Mouse (Mus musculus): Measurements from ENCODE around the gene Olfr194. TPM values are rescaled to one million over a fixed set of nuclear protein-coding genes. Genes with fewer than 3 reads are reported as not detected.
"Not testable (repeated sequence)": the region's sequence is repeated elsewhere in the genome, so short reads cannot be mapped to it uniquely, and the experiment has no call there.

The Olfr194 gene
- polyA plus RNA-seq, 1 experiment: 0.15 TPM

GRCm38 (mm10) chr16:59105312-59105711 lies 15.6 kb downstream of the Olfr194 start:
- TF ChIP-seq CTCF (IDR thresholded peaks at IDR 0.05; ENCODE audit: control insufficient read depth, insufficient read depth, insufficient replicate concordance, low read depth, low read length) (no peak), POLR2A (IDR thresholded peaks at IDR 0.05; ENCODE audit: control insufficient read depth, low read depth, low read length) (no peak)
- no peak overlapping the region for H3K27ac ChIP-seq (ENCODE audit: control insufficient read depth, insufficient read depth, low read depth, low read length)
- no peaks in the 10 kb centered on the region for H3K36me3 ChIP-seq (ENCODE audit: control insufficient read depth, insufficient read depth, low read length)
- no peak overlapping the region for H3K4me3 ChIP-seq (ENCODE audit: control insufficient read depth, low read depth, low read length)
- H3K27me3 ChIP-seq (ENCODE audit: control insufficient read depth, insufficient read depth, low read length): no peaks in the 10 kb centered on the region
- H3K4me1 ChIP-seq (ENCODE audit: control insufficient read depth, insufficient read depth, low read length): no peaks in the 10 kb centered on the region

DNA sequence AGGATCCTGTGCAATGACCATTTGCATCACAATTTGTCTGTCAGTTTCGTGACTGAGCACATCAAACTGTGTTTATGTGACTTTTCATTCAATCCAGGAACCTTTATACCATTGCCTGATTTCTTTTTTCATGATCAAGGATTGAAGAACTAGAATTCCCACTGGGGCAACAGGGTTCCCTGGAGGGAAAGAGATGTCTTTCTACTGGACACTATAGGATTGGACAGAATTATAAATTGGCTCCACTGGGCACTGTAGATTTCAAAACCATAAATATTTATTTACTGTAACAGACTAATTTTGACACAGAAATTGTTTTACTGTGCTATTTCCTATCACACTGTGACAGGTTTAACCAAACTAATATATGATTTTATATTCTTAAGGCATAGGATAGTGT lies 31.1 kb downstream of the Olfr194 start, which contains the start of gene Olfr191:
Gene Olfr191, minus strand, starts transcription at position 101 of the 400 bp plus-strand sequence.
- H3K27me3 ChIP-seq (ENCODE audit: control insufficient read depth, insufficient read depth, low read length); H3K36me3 ChIP-seq (ENCODE audit: control insufficient read depth, insufficient read depth, low read length); H3K4me1 ChIP-seq (ENCODE audit: control insufficient read depth, insufficient read depth, low read length); H3K4me3 ChIP-seq (ENCODE audit: control insufficient read depth, low read depth, low read length); H3K27ac ChIP-seq (ENCODE audit: control insufficient read depth, insufficient read depth, low read depth, low read length): not testable (repeated sequence)

DNA sequence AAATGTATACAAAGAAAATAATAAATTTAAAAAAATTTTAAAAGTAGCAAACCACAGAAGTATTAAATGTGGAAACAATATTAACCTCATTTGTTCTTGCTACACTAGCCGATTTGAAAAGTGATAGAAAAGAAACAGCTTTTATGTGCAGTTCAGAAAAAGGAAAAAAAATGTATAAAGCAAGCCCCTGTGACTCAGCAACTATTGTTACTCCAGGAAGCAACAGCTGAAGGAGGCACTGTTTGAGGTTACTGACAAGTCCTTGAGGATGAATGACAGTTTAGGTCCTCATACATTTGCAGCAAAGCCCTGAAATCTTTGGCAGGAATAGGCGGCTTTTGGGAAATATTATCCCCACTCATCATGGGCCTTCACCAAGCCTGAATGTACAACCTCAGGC lies 39.8 kb downstream of the Olfr194 start:
- not testable (repeated sequence) for H3K27me3 ChIP-seq (ENCODE audit: control insufficient read depth, insufficient read depth, low read length); H3K27ac ChIP-seq (ENCODE audit: control insufficient read depth, insufficient read depth, low read depth, low read length); H3K4me1 ChIP-seq (ENCODE audit: control insufficient read depth, insufficient read depth, low read length); H3K4me3 ChIP-seq (ENCODE audit: control insufficient read depth, low read depth, low read length); H3K36me3 ChIP-seq (ENCODE audit: control insufficient read depth, insufficient read depth, low read length)

DNA sequence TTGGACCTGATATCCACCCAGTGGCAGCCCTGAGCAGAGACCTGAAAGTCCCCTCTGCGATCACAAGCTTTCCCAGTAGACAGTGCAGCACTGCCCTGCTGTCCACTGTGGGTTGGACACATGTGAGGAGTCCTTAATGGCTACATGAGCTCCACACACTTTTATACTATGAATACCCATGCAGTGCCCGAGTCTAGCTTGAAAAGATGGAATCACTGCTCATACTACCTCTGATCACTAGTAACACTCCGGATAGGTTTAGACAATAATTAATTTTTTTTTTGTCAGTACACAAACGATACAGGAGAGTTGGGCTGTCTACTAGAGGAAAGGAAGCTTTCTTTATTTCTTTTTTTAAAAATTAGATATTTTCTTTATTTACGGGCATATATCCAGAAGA lies 43.0 kb downstream of the Olfr194 start, which contains the start of gene Olfr190:
Gene Olfr190, minus strand, starts transcription at position 101 of the 400 bp plus-strand sequence.
- TF ChIP-seq CTCF (IDR thresholded peaks at IDR 0.05; ENCODE audit: control insufficient read depth, insufficient read depth, insufficient replicate concordance, low read depth, low read length): no peak
- no peak for TF ChIP-seq POLR2A (IDR thresholded peaks at IDR 0.05; ENCODE audit: control insufficient read depth, low read depth, low read length)
- no peak within 1 kb of the TSS for H3K4me3 ChIP-seq (ENCODE audit: control insufficient read depth, low read depth, low read length)
- H3K27ac ChIP-seq (ENCODE audit: control insufficient read depth, insufficient read depth, low read depth, low read length): no peak within 1 kb of the TSS

DNA sequence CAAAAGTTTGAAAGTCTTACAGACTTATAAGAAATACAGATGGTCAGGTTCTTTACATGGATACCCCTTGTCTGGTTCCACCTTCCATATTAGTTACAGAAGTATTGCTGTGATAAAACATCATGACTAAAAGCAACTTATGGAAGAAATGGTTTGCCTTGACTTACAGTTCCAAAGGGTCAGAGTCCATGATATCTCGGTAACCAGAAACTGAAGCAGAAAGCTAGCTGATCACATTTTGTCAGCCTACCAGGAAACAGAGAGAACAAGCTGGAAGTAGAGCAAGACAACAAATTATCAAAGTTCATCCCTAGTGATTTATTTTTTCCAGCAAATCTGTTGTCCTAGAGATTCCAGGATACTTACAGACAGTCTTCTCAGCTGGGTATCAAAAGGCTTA lies 47.3 kb downstream of the Olfr194 start:
- TF ChIP-seq CTCF (IDR thresholded peaks at IDR 0.05; ENCODE audit: control insufficient read depth, insufficient read depth, insufficient replicate concordance, low read depth, low read length) (no peak), POLR2A (IDR thresholded peaks at IDR 0.05; ENCODE audit: control insufficient read depth, low read depth, low read length) (no peak)
- no peaks in the 10 kb centered on the region for H3K36me3 ChIP-seq (ENCODE audit: control insufficient read depth, insufficient read depth, low read length)

More for the DNA sequence above, 43.0 kb downstream of the Olfr194 start, which contains the start of gene Olfr190:
- Histone ChIP-seq H3K36me3 (ENCODE audit: control insufficient read depth, insufficient read depth, low read length) (no peaks in the 10 kb centered on the region), H3K27me3 (ENCODE audit: control insufficient read depth, insufficient read depth, low read length) (no peaks in the 10 kb centered on the region), H3K4me1 (ENCODE audit: control insufficient read depth, insufficient read depth, low read length) (no peaks in the 10 kb centered on the region)

GRCm38 (mm10) chr16:59071755-59072154 lies 49.1 kb downstream of the Olfr194 start:
- H3K36me3 ChIP-seq (ENCODE audit: control insufficient read depth, insufficient read depth, low read length): no peaks in the 10 kb centered on the region
- TF ChIP-seq CTCF (IDR thresholded peaks at IDR 0.05; ENCODE audit: control insufficient read depth, insufficient read depth, insufficient replicate concordance, low read depth, low read length): no peak
- TF ChIP-seq POLR2A (IDR thresholded peaks at IDR 0.05; ENCODE audit: control insufficient read depth, low read depth, low read length): no peak
- no peaks in the 10 kb centered on the region for H3K27me3 ChIP-seq (ENCODE audit: control insufficient read depth, insufficient read depth, low read length)
- no peak overlapping the region for H3K4me3 ChIP-seq (ENCODE audit: control insufficient read depth, low read depth, low read length)
- H3K4me1 ChIP-seq (ENCODE audit: control insufficient read depth, insufficient read depth, low read length): no peaks in the 10 kb centered on the region
- H3K27ac ChIP-seq (ENCODE audit: control insufficient read depth, insufficient read depth, low read depth, low read length): no peak overlapping the region

More for the DNA sequence above, 47.3 kb downstream of the Olfr194 start:
- no peak overlapping the region for H3K27ac ChIP-seq (ENCODE audit: control insufficient read depth, insufficient read depth, low read depth, low read length)
- H3K4me1 ChIP-seq (ENCODE audit: control insufficient read depth, insufficient read depth, low read length): no peaks in the 10 kb centered on the region
- H3K27me3 ChIP-seq (ENCODE audit: control insufficient read depth, insufficient read depth, low read length): no peaks in the 10 kb centered on the region
- H3K4me3 ChIP-seq (ENCODE audit: control insufficient read depth, low read depth, low read length): no peak overlapping the region

Other genes starting within 250 kb of the Olfr194 start
- not detected in 2 replicates for gene Olfr177, start 246.3 kb downstream of the Olfr194 start, polyA plus RNA-seq (2012; rRNA removed)
- not detected in 2 replicates for gene Olfr178, start 229.0 kb downstream of the Olfr194 start, polyA plus RNA-seq (2012; rRNA removed)
- gene Olfr181, start 192.3 kb downstream of the Olfr194 start, polyA plus RNA-seq (2012; rRNA removed): 0.28 and 0.83 TPM in 2 replicates
- gene Olfr180, start 191.7 kb downstream of the Olfr194 start, polyA plus RNA-seq (2012; rRNA removed): 0.27 and 0.34 TPM in 2 replicates
- gene Olfr183, start 125.7 kb downstream of the Olfr194 start, polyA plus RNA-seq (2012; rRNA removed): 0.22 and 0.28 TPM in 2 replicates
- gene Olfr186, start 90.8 kb downstream of the Olfr194 start, polyA plus RNA-seq (2012; rRNA removed): not detected in 2 replicates
- not detected in 2 replicates for gene Olfr187, start 81.3 kb downstream of the Olfr194 start, polyA plus RNA-seq (2012; rRNA removed)
- not detected in 2 replicates for gene Olfr190, start 43.1 kb downstream of the Olfr194 start, polyA plus RNA-seq (2012; rRNA removed)
- not detected in 2 replicates for gene Olfr191, start 31.2 kb downstream of the Olfr194 start, polyA plus RNA-seq (2012; rRNA removed)
- gene Olfr193, start 9.2 kb downstream of the Olfr194 start, polyA plus RNA-seq (2012; rRNA removed): not detected in 2 replicates
- not detected in 2 replicates for gene Olfr195, start 26.0 kb upstream of the Olfr194 start, polyA plus RNA-seq (2012; rRNA removed)
- gene Olfr196, start 49.4 kb upstream of the Olfr194 start, polyA plus RNA-seq (2012; rRNA removed): not detected in 2 replicates
- not detected in 2 replicates for gene Olfr198, start 82.5 kb upstream of the Olfr194 start, polyA plus RNA-seq (2012; rRNA removed)
- gene Olfr199, start 98.7 kb upstream of the Olfr194 start, polyA plus RNA-seq (2012; rRNA removed): 1.3 and 1.4 TPM in 2 replicates
- gene Olfr201, start 151.6 kb upstream of the Olfr194 start, polyA plus RNA-seq (2012; rRNA removed): not detected in 2 replicates
- not detected in 2 replicates for gene Olfr202, start 165.7 kb upstream of the Olfr194 start, polyA plus RNA-seq (2012; rRNA removed)
- gene Olfr203, start 177.8 kb upstream of the Olfr194 start, polyA plus RNA-seq (2012; rRNA removed): not detected in 2 replicates
- gene Olfr204, start 197.2 kb upstream of the Olfr194 start, polyA plus RNA-seq (2012; rRNA removed): not detected in 2 replicates
- not detected in 2 replicates for gene Olfr205, start 210.1 kb upstream of the Olfr194 start, polyA plus RNA-seq (2012; rRNA removed)
- gene Olfr206, start 228.2 kb upstream of the Olfr194 start, polyA plus RNA-seq (2012; rRNA removed): not detected in 2 replicates
- not detected in 2 replicates for gene Olfr209, start 242.9 kb upstream of the Olfr194 start, polyA plus RNA-seq (2012; rRNA removed)